Mouse (Mus musculus) heart, embryonic 13.5 days (tissue): ENCODE measurements at regions not wholly inside any gene's neighbourhood (a gene's known extent, or its start where the extent isn't known, plus 50 kb on each side); places are given as distances from the start of the nearest gene placed in this dataset.
"Not testable (repeated sequence)": the region's sequence is repeated elsewhere in the genome, so short reads cannot be mapped to it uniquely, and the experiment has no call there.

Experiments used
- ATAC-seq: fragments of 200-750 bp; cut with Nextera tagmentation; 2 replicates; pipeline ENCODE4 v1.8.0; 2017; ENCODE audit warnings: moderate TSS enrichment; ENCODE audit not compliant: insufficient number of reproducible peaks, low FRiP score, low TSS enrichment; ENCODE audit errors: extremely low read depth
- H3K27ac ChIP-seq: fragments of 300-500 bp; sonication (generic); replicated peaks from 2 replicates; pipeline ENCODE4 v1.5.1; 2015; ENCODE audit warnings: moderate library complexity, mild to moderate bottlenecking, inconsistent platforms
- H3K27me3 ChIP-seq: fragments of 300-500 bp; sonication (generic); replicated peaks from 2 replicates; pipeline ENCODE4 v1.6.1; 2015; ENCODE audit warnings: mild to moderate bottlenecking, inconsistent platforms
- H3K36me3 ChIP-seq: fragments of 300-500 bp; sonication (generic); 2 replicates; pipeline ENCODE4 v1.6.1; 2015; ENCODE audit warnings: mild to moderate bottlenecking, inconsistent platforms
- H3K4me1 ChIP-seq: fragments of 300-500 bp; sonication (generic); 2 replicates; pipeline ENCODE4 v1.6.1; 2015; ENCODE audit warnings: inconsistent platforms
- H3K4me2 ChIP-seq: fragments of 300-500 bp; sonication (generic); 2 replicates; pipeline ENCODE4 v1.6.1; 2015; ENCODE audit warnings: inconsistent platforms, mild to moderate bottlenecking, moderate library complexity
- H3K4me3 ChIP-seq: fragments of 300-500 bp; sonication (generic); 2 replicates; pipeline ENCODE4 v1.5.1; 2015; ENCODE audit warnings: moderate library complexity, mild to moderate bottlenecking, inconsistent platforms
- H3K9ac ChIP-seq: fragments of 300-500 bp; sonication (generic); 2 replicates; pipeline ENCODE4 v1.6.1; 2015; ENCODE audit warnings: inconsistent platforms, mild to moderate bottlenecking, moderate library complexity
- H3K9me3 ChIP-seq: fragments of 300-500 bp; sonication (generic); 2 replicates; pipeline ENCODE4 v1.6.1; 2016; ENCODE audit warnings: inconsistent platforms
- WGBS: fragments of 180-500 bp; shearing (Covaris S2); methylation state at CpG from one replicate; pipeline ENCODE4 v1.1.7; 2015; ENCODE audit warnings: mixed read lengths; 5-methylcytosine and 5-hydroxymethylcytosine counted together

GRCm38 (mm10) chr15:90397691-90398377 lies 173.7 kb downstream of the Alg10b start:
- Histone ChIP-seq H3K9me3 (no peaks in the 10 kb centered on the region), H3K9ac (no peak overlapping the region), H3K4me1 (no peaks in the 10 kb centered on the region), H3K4me2 (no peak overlapping the region), H3K36me3 (no peaks in the 10 kb centered on the region), H3K27ac (no peak overlapping the region), H3K4me3 (no peak overlapping the region), H3K27me3 (no peaks in the 10 kb centered on the region)
- no peak for ATAC-seq
- WGBS = 74% methylated on average over 2 of the region's 2 CpGs

- 51% methylated on average over 5 of the region's 5 CpGs for WGBS
- Histone ChIP-seq H3K4me3 (no peak overlapping the region), H3K9ac (no peak overlapping the region)
Measured at GRCm38 (mm10) chr15:90400326-90401280, 176.5 kb downstream of the Alg10b start.

GRCm38 (mm10) chr15:90420776-90421175 lies 196.7 kb downstream of the Alg10b start:
- H3K9ac ChIP-seq = no peak overlapping the region
- no peak for ATAC-seq
- WGBS = 87% methylated on average over 2 of the region's 2 CpGs
- no peak overlapping the region for H3K4me3 ChIP-seq
- H3K27ac ChIP-seq = no peak overlapping the region
- H3K27me3 ChIP-seq = no peaks in the 10 kb centered on the region
- H3K4me2 ChIP-seq = no peak overlapping the region
- H3K9me3 ChIP-seq = no peaks in the 10 kb centered on the region
- no peaks in the 10 kb centered on the region for H3K4me1 ChIP-seq
- H3K36me3 ChIP-seq = no peaks in the 10 kb centered on the region

More at GRCm38 (mm10) chr15:90400326-90401280, 176.5 kb downstream of the Alg10b start:
- no peaks in the 10 kb centered on the region for H3K4me1 ChIP-seq
- H3K36me3 ChIP-seq = no peaks in the 10 kb centered on the region
- ATAC-seq = no peak
- H3K4me2 ChIP-seq = no peak overlapping the region
- H3K27ac ChIP-seq = no peak overlapping the region
- no peaks in the 10 kb centered on the region for H3K27me3 ChIP-seq
- H3K9me3 ChIP-seq = no peaks in the 10 kb centered on the region

GRCm38 (mm10) chr15:90422122-90422614 lies 198.1 kb downstream of the Alg10b start:
- Histone ChIP-seq H3K36me3 (no peaks in the 10 kb centered on the region), H3K27ac (no peak overlapping the region), H3K4me3 (no peak overlapping the region), H3K27me3 (no peaks in the 10 kb centered on the region), H3K9me3 (no peaks in the 10 kb centered on the region), H3K4me1 (no peaks in the 10 kb centered on the region), H3K4me2 (no peak overlapping the region), H3K9ac (no peak overlapping the region)
- ATAC-seq = no peak
- 46% methylated on average over 5 of the region's 5 CpGs for WGBS

GRCm38 (mm10) chr15:90431048-90431447 lies 206.9 kb downstream of the Alg10b start:
- not testable (repeated sequence) for H3K9ac ChIP-seq, H3K4me2 ChIP-seq, H3K36me3 ChIP-seq, H3K9me3 ChIP-seq, ATAC-seq, H3K4me3 ChIP-seq, H3K27me3 ChIP-seq, H3K4me1 ChIP-seq, H3K27ac ChIP-seq
- whole genome bisulfite sequencing = 86% methylated on average over 3 of the region's 3 CpGs

GRCm38 (mm10) chr15:90432154-90432553 lies 208.0 kb downstream of the Alg10b start:
- no peak overlapping the region for H3K9ac ChIP-seq
- H3K9me3 ChIP-seq = no peaks in the 10 kb centered on the region; the same call in 1 of the 2 replicates

GRCm38 (mm10) chr15:90435286-90435685 lies 211.2 kb downstream of the Alg10b start:
- ATAC-seq = no peak
- Histone ChIP-seq H3K27me3 (no peaks in the 10 kb centered on the region), H3K36me3 (no peaks in the 10 kb centered on the region), H3K9me3 (no peaks in the 10 kb centered on the region; the same call in 1 of the 2 replicates), H3K27ac (no peak overlapping the region), H3K4me2 (no peak overlapping the region), H3K4me1 (peaks cover 4% of the 10 kb centered on the region; the same call in 1 of the 2 replicates), H3K9ac (no peak overlapping the region), H3K4me3 (no peak overlapping the region)
- WGBS = 34% methylated on average over 5 of the region's 5 CpGs

More at GRCm38 (mm10) chr15:90432154-90432553, 208.0 kb downstream of the Alg10b start:
- ATAC-seq = no peak
- H3K27ac ChIP-seq = no peak overlapping the region
- peaks cover 4% of the 10 kb centered on the region; the same call in 1 of the 2 replicates for H3K4me1 ChIP-seq
- 49% methylated on average over 2 of the region's 2 CpGs for WGBS
- no peaks in the 10 kb centered on the region for H3K27me3 ChIP-seq
- H3K4me3 ChIP-seq = no peak overlapping the region
- H3K36me3 ChIP-seq = no peaks in the 10 kb centered on the region
- H3K4me2 ChIP-seq = no peak overlapping the region
